Mouse (Mus musculus) yolk sac, embryonic 10.5 days (tissue): ENCODE data around the gene Gm20388.

Source experiments
- DNase-seq: peaks from one replicate; pipeline ENCODE4 v3.0.0-alpha.2; 2017; ENCODE audit warnings: low spot score

Gm20388 gene

GRCm38 (mm10) chr8:122805349-122805748, 2894.7 kb downstream of the Gm20388 start:
- no peak for DNase-seq

GRCm38 (mm10) chr8:122806956-122807538, 2896.4 kb downstream of the Gm20388 start:
- no peak for DNase-seq

- DNase-seq, result no peak
These were observed 2897.3 kb downstream of the Gm20388 start for GRCm38 (mm10) chr8:122807907-122808306.

GRCm38 (mm10) chr8:122810376-122810775, 2899.7 kb downstream of the Gm20388 start:
- DNase-seq, result no peak

GRCm38 (mm10) chr8:122811870-122812494, 2901.3 kb downstream of the Gm20388 start:
- DNase-seq, result no peak

- no peak for DNase-seq
These were observed 2902.1 kb downstream of the Gm20388 start for GRCm38 (mm10) chr8:122812610-122813250.

- DNase-seq, result no peak
These were observed 2904.0 kb downstream of the Gm20388 start for GRCm38 (mm10) chr8:122814608-122815007.

- no peak for DNase-seq
These were observed 2906.3 kb downstream of the Gm20388 start for GRCm38 (mm10) chr8:122816965-122817364.

- no peak for DNase-seq
These were observed 2907.3 kb downstream of the Gm20388 start for GRCm38 (mm10) chr8:122817724-122818496.

GRCm38 (mm10) chr8:122819776-122820175, 2909.1 kb downstream of the Gm20388 start:
- DNase-seq, result no peak

GRCm38 (mm10) chr8:122824571-122824970, 2913.9 kb downstream of the Gm20388 start:
- DNase-seq, result no peak

- DNase-seq, result no peak
These were observed 2914.3 kb downstream of the Gm20388 start for GRCm38 (mm10) chr8:122824986-122825385.

GRCm38 (mm10) chr8:122825408-122825807, 2914.8 kb downstream of the Gm20388 start:
- no peak for DNase-seq

GRCm38 (mm10) chr8:122829396-122829795, 2918.8 kb downstream of the Gm20388 start:
- no peak for DNase-seq

- DNase-seq, result peak; percentile 75
These were observed 2919.9 kb downstream of the Gm20388 start for GRCm38 (mm10) chr8:122830349-122831061.

GRCm38 (mm10) chr8:122834416-122834815, 2923.8 kb downstream of the Gm20388 start:
- no peak for DNase-seq

- peak; percentile 47 for DNase-seq
These were observed 2924.3 kb downstream of the Gm20388 start for GRCm38 (mm10) chr8:122834971-122835370.

- DNase-seq, result no peak
These were observed 2925.6 kb downstream of the Gm20388 start for GRCm38 (mm10) chr8:122836199-122836598.

- DNase-seq, result peak; percentile 68
These were observed 2926.1 kb downstream of the Gm20388 start for GRCm38 (mm10) chr8:122836696-122837095.

- DNase-seq, result no peak
These were observed 2933.5 kb downstream of the Gm20388 start for GRCm38 (mm10) chr8:122844161-122844560.

- no peak for DNase-seq
These were observed 2935.0 kb downstream of the Gm20388 start for GRCm38 (mm10) chr8:122845662-122846061.
